Mouse (Mus musculus): ENCODE measurements around the gene Ninj1.

DNA sequence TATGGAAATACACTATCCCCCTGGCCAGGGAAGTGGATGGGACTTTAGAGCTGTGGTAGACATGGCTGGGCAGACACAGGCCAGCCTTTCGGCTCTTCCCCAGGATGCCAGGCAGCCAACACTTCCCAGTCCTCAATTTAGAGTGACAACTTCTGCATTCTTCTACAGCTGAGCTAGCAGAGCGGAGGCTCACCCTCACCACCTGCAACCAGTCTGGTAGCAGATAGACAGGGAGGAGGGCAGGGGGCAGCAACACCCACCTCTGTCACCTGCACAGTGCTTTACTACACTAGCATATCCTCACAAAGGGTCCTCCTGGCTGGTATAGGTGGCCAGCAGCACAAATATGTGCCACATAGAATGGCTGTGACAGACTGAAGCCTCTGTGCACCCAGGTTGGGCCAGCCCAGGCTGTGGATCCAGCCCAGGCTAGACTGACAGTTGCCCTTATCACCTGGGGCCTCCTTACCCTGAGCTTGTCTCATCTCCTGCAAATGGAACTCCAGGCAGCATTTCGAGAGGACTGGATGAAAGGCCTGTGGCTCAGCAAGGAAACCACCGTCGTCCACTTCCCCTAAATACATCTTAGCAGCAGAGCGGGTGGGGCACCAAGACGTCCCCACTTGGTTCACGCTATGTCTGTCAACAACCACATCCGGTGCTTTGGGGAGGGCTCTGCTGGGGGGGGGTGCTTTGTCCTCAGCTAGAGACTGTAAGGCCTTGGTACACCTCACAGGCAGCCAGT, 55.2 kb downstream of the Ninj1 start:
- TF ChIP-seq POLR2A (IDR thresholded peaks at IDR 0.05; ENCODE audit: low read depth, low read length) = no peak
- TF ChIP-seq CTCF (IDR thresholded peaks at IDR 0.05; ENCODE audit: borderline replicate concordance, insufficient read depth, low read length) = no peak
